10 mouse cellular contexts compared by ENCODE assay signal in genomic region chr17:57770904-57771303, GRCm38 (mm10). TPM values are rescaled to one million over a fixed set of nuclear protein-coding genes. Genes with fewer than 3 reads are reported as not detected.
DNase-seq lines count a peak whose midpoint lies in the region; ATAC-seq and TF ChIP-seq lines count a peak whose summit lies in the region.
"Had no signal": no experiment of that assay in that cellular context is flagged by ENCODE, and none has a peak within 500 bp of the region (broad histone marks: within the 10 kb centered on the region; RNA-seq: fewer than 3 reads in every experiment).

No protein-coding gene starts in this region.

- H3K9me3 ChIP-seq in heart, postnatal 0 days (replicated peaks; ENCODE audit: control insufficient read depth, low read length): no peaks in the 10 kb centered on the region
- no peaks in the 10 kb centered on the region for H3K9me3 ChIP-seq in ES-E14 (ENCODE audit: control insufficient read depth, insufficient read depth, low read depth, low read length)
- no peaks in the 10 kb centered on the region for H3K9me3 ChIP-seq in forebrain, embryonic 14.5 days (replicated peaks; ENCODE audit: control insufficient read depth, low read length)
- no peaks in the 10 kb centered on the region for H3K9me3 ChIP-seq in kidney, embryonic 15.5 days (replicated peaks)
- H3K9me3 ChIP-seq: limb, embryonic 12.5 days had no signal

- no peaks in the 10 kb centered on the region for H3K4me1 ChIP-seq in heart, postnatal 0 days (ENCODE audit: control insufficient read depth, insufficient read depth)
- 0 out of 4 replicates have a peak, but pooled peaks cover 0 to 2% of the 10 kb centered on the region in 2 experiments for H3K4me1 ChIP-seq in ES-E14 (ENCODE audit: control insufficient read depth in 2 of 2, insufficient read depth in 2 of 2, low read length in 2 of 2, poor library complexity in 1 of 2)
- peaks cover 3% of the 10 kb centered on the region; the same call in 1 of the 2 replicates for H3K4me1 ChIP-seq in forebrain, embryonic 14.5 days (ENCODE audit: control insufficient read depth, insufficient read depth, low read length)
- H3K4me1 ChIP-seq in kidney, embryonic 15.5 days: no peaks in the 10 kb centered on the region
- H3K4me1 ChIP-seq: limb, embryonic 12.5 days had no signal

- in situ Hi-C loops in ES-E14 (cut with MboI; ENCODE audit: low sequenced_read_pairs in 2 of 2, unreplicated experiment in 2 of 2): loop anchor here in 1 of 2 experiments (25.0 kb wide), 1 partner anchor 1141 kb away; no protein-coding TSS in a partner anchor

- H3K4me2 ChIP-seq in heart, postnatal 0 days (ENCODE audit: low read depth, low read length): no peak overlapping the region
- no peak overlapping the region for H3K4me2 ChIP-seq in forebrain, embryonic 14.5 days (ENCODE audit: low read length)
- no peak overlapping the region for H3K4me2 ChIP-seq in kidney, embryonic 15.5 days
- H3K4me2 ChIP-seq: limb, embryonic 12.5 days had no signal

- 17% methylated on average over 4 of the region's 4 CpGs for WGBS in heart, postnatal 0 days
- WGBS in forebrain, embryonic 14.5 days: 16% methylated on average over 4 of the region's 4 CpGs
- 19% methylated on average over 4 of the region's 4 CpGs for WGBS in kidney, embryonic 15.5 days

- TF ChIP-seq EP300 in heart, postnatal 0 days (IDR thresholded peaks at IDR 0.05; ENCODE audit: low read depth): no peak

- H3K36me3 ChIP-seq in heart, postnatal 0 days (replicated peaks; ENCODE audit: control insufficient read depth, insufficient read depth, low read length): no peaks in the 10 kb centered on the region
- no peaks in the 10 kb centered on the region for H3K36me3 ChIP-seq in ES-E14 (ENCODE audit: control insufficient read depth, insufficient read depth, low read length, poor library complexity, severe bottlenecking)
- no peaks in the 10 kb centered on the region for H3K36me3 ChIP-seq in forebrain, embryonic 14.5 days (ENCODE audit: control insufficient read depth, insufficient read depth, low read length)
- no peaks in the 10 kb centered on the region for H3K36me3 ChIP-seq in kidney, embryonic 15.5 days
- H3K36me3 ChIP-seq: limb, embryonic 12.5 days had no signal

- ATAC-seq in heart, postnatal 0 days (ENCODE audit: insufficient read depth, low read depth): no peak
- ATAC-seq in forebrain, embryonic 14.5 days: peak; percentile 64
- ATAC-seq in kidney, embryonic 15.5 days (replicated peaks; ENCODE audit: low FRiP score): no peak

- H3K27me3 ChIP-seq in heart, postnatal 0 days (ENCODE audit: control insufficient read depth, insufficient read depth, low read length): no peaks in the 10 kb centered on the region
- H3K27me3 ChIP-seq in forebrain, embryonic 14.5 days (replicated peaks; ENCODE audit: control insufficient read depth, insufficient read depth, low read length): no peaks in the 10 kb centered on the region
- H3K27me3 ChIP-seq in kidney, embryonic 15.5 days: no peaks in the 10 kb centered on the region
- H3K27me3 ChIP-seq: limb, embryonic 12.5 days had no signal

- TF ChIP-seq CTCF in heart, postnatal 0 days (IDR thresholded peaks at IDR 0.05; ENCODE audit: low read depth): peak; percentile 17; the same call in 1 of the 2 replicates

- no peak for DNase-seq in heart, postnatal 0 days (ENCODE audit: low spot score)
- no peak for DNase-seq in heart, adult 11 months
- DNase-seq in ES-E14 (ENCODE audit: low read depth, low spot score): peak; percentile 40
- DNase-seq in forebrain, embryonic 14.5 days (ENCODE audit: low spot score): peak; percentile 81
- peak; percentile 45 to 73 for DNase-seq in left cerebral cortex, postnatal 25 days (ENCODE audit: low spot score in 2 of 2)
- DNase-seq in ovary, postnatal 10 days (ENCODE audit: low spot score): no peak
- no peak for DNase-seq in cerebellum, adult 11 months

- no peak overlapping the region for H3K27ac ChIP-seq in heart, postnatal 0 days (ENCODE audit: low read depth)
- H3K27ac ChIP-seq in ES-E14 (ENCODE audit: insufficient read depth, low read depth, low read length, poor library complexity, severe bottlenecking): no peak overlapping the region
- no peak overlapping the region for H3K27ac ChIP-seq in forebrain, embryonic 14.5 days (ENCODE audit: low read depth, low read length)
- H3K27ac ChIP-seq in kidney, embryonic 15.5 days: no peak overlapping the region
- H3K27ac ChIP-seq: limb, embryonic 12.5 days had no signal

- intact Hi-C loops in left cerebral cortex, postnatal 25 days (cut with DNase I): loop anchor here (2.0 to 10.0 kb wide), 4 partner anchors 816 to 1138 kb away; no protein-coding TSS in a partner anchor

- no peak overlapping the region for H3K4me3 ChIP-seq in heart, postnatal 0 days (ENCODE audit: low read depth, low read length)
- no peak overlapping the region for H3K4me3 ChIP-seq in ES-E14 (ENCODE audit: insufficient read depth in 1 of 2, low read depth in 1 of 2, low read length in 2 of 2, poor library complexity in 1 of 2, severe bottlenecking in 1 of 2)
- no peak overlapping the region for H3K4me3 ChIP-seq in forebrain, embryonic 14.5 days (ENCODE audit: low read depth, low read length)
- no peak overlapping the region for H3K4me3 ChIP-seq in kidney, embryonic 15.5 days (replicated peaks)
- H3K4me3 ChIP-seq: limb, embryonic 12.5 days had no signal

- H3K9ac ChIP-seq in heart, postnatal 0 days (replicated peaks; ENCODE audit: low read depth, low read length): no peak overlapping the region
- H3K9ac ChIP-seq in ES-E14 (ENCODE audit: insufficient read depth, low read depth, low read length, poor library complexity, severe bottlenecking): no peak overlapping the region
- H3K9ac ChIP-seq in forebrain, embryonic 14.5 days (ENCODE audit: low read length): no peak overlapping the region
- H3K9ac ChIP-seq in kidney, embryonic 15.5 days: no peak overlapping the region
- H3K9ac ChIP-seq: limb, embryonic 12.5 days had no signal

TF ChIP-seq in ES-E14, 5 proteins besides CTCF, POLR2A, EP300 and RAD21:
- TF ChIP-seq ZNF384 (IDR thresholded peaks at IDR 0.05; ENCODE audit: low read depth, low read length) (no peak), ZC3H11A (IDR thresholded peaks at IDR 0.05; ENCODE audit: borderline replicate concordance, low read depth, low read length) (peak; percentile 56; the same call in 1 of the 2 replicates)

RNA-seq across cellular contexts. Expression of gene Cntnap5c, which starts 1.5 kb away (rescaled TPM):
- not detected in 2 replicates for total RNA-seq in heart, postnatal 0 days (2014; rRNA removed; ENCODE audit: low replicate concordance)
- not detected in 2 replicates for polyA plus RNA-seq in heart, postnatal 0 days (2015; fragmentation: Nextera tagmentation; extraction: Ambion mirVana)
- total RNA-seq in ES-E14 (2012; rRNA removed): not detected in 2 replicates
- 0.60 and 1.3 TPM in 2 replicates for polyA plus RNA-seq in forebrain, embryonic 14.5 days (2014; fragmentation: Nextera tagmentation; extraction: Ambion mirVana)
- 1 to 10 TPM; 7.3 to 8.9 TPM for total RNA-seq in left cerebral cortex, postnatal 25 days (2021)
- polyA plus RNA-seq in kidney, embryonic 15.5 days (2015; fragmentation: Nextera tagmentation; extraction: Ambion mirVana): not detected in 2 replicates
- polyA plus RNA-seq: limb, embryonic 12.5 days; small intestine, adult 2 months had no signal

RNA-seq across cellular contexts. Expression of gene Gm21834, which starts 28.9 kb away (rescaled TPM):
- total RNA-seq in heart, postnatal 0 days (2014; rRNA removed; ENCODE audit: low replicate concordance): not detected in 2 replicates
- not detected in 2 replicates for polyA plus RNA-seq in heart, postnatal 0 days (2015; fragmentation: Nextera tagmentation; extraction: Ambion mirVana)
- total RNA-seq in ES-E14 (2012; rRNA removed): not detected in 2 replicates
- polyA plus RNA-seq in forebrain, embryonic 14.5 days (2014; fragmentation: Nextera tagmentation; extraction: Ambion mirVana): not detected in 2 replicates
- total RNA-seq in left cerebral cortex, postnatal 25 days (2021): not detected
- not detected in 2 replicates for polyA plus RNA-seq in kidney, embryonic 15.5 days (2015; fragmentation: Nextera tagmentation; extraction: Ambion mirVana)
- polyA plus RNA-seq: limb, embryonic 12.5 days; small intestine, adult 2 months had no signal

Comparison
In these comparisons a context has a peak if more than half of its experiments do, and no peak if none do; other contexts are left out.
1. DNase-seq: peak in ES-E14 (single experiment), forebrain, embryonic 14.5 days (single experiment) and left cerebral cortex, postnatal 25 days (2 of 2); none in heart, postnatal 0 days (single experiment), heart, adult 11 months (single experiment), ovary, postnatal 10 days (single experiment) and cerebellum, adult 11 months (single experiment).